ENCODE assay signal across 8 mouse cellular contexts in genomic region chr7:68223356-68223808, GRCm38 (mm10). TPM values are rescaled to one million over a fixed set of nuclear protein-coding genes. Genes with fewer than 3 reads are reported as not detected.
A peak's percentile ranks its signal among the peaks of the same experiment; 100 is the strongest.
DNase-seq lines count a peak whose midpoint lies in the region; ATAC-seq and TF ChIP-seq lines count a peak whose summit lies in the region.

No protein-coding gene starts in this region.

- H3K27me3 ChIP-seq in embryonic facial prominence, embryonic 10.5 days (replicated peaks; ENCODE audit: low read depth, poor library complexity, severe bottlenecking) = no peaks in the 10 kb centered on the region
- H3K27me3 ChIP-seq in stomach, postnatal 0 days (ENCODE audit: control insufficient read depth, insufficient read depth, low read length) = no peaks in the 10 kb centered on the region

- H3K4me2 ChIP-seq in stomach, postnatal 0 days (replicated peaks; ENCODE audit: low read depth) = no peak overlapping the region

- peaks cover 94% of the 10 kb centered on the region for H3K36me3 ChIP-seq in embryonic facial prominence, embryonic 10.5 days (replicated peaks)
- H3K36me3 ChIP-seq in stomach, postnatal 0 days (ENCODE audit: control insufficient read depth, insufficient read depth, low read length) = peaks cover 23% of the 10 kb centered on the region

- no peak overlapping the region for H3K9ac ChIP-seq in stomach, postnatal 0 days (ENCODE audit: low read length)

- peak; percentile 77; the same call in 1 of the 2 replicates for ATAC-seq in stomach, postnatal 0 days (ENCODE audit: low FRiP score, low TSS enrichment)

- no peaks in the 10 kb centered on the region for H3K9me3 ChIP-seq in embryonic facial prominence, embryonic 10.5 days
- H3K9me3 ChIP-seq in stomach, postnatal 0 days (ENCODE audit: control insufficient read depth, low read length) = no peaks in the 10 kb centered on the region

- intact Hi-C loops in heart, postnatal 10 days (cut with DNase I) = loop anchor here (5.0 kb wide), 2 partner anchors 39 to 64 kb away; partner anchors contain the start of gene Pgpep1l

- DNase-seq in adrenal gland, adult 2 months = peak; percentile 52
- DNase-seq in adrenal gland, postnatal 4 days (ENCODE audit: low spot score in 2 of 2) = no peak
- peak; percentile 70 for DNase-seq in embryonic facial prominence, embryonic 10.5 days (ENCODE audit: low spot score)
- DNase-seq in heart, postnatal 10 days = peak; percentile 50 to 55
- peak; percentile 72 to 84 for DNase-seq in kidney, postnatal 4 days
- no peak for DNase-seq in stomach, postnatal 0 days (ENCODE audit: low spot score)
- DNase-seq in cerebellum, adult 9-10 months = no peak
- no peak for DNase-seq in frontal cortex, postnatal 14 days (ENCODE audit: low spot score in 2 of 2)

- H3K27ac ChIP-seq in embryonic facial prominence, embryonic 10.5 days (replicated peaks) = peak overlapping the region; percentile 76
- peak overlapping the region; percentile 85 for H3K27ac ChIP-seq in stomach, postnatal 0 days (replicated peaks)

- TF ChIP-seq EP300 in stomach, postnatal 0 days (optimal IDR thresholded peaks at IDR 0.05) = no peak

- H3K4me1 ChIP-seq in embryonic facial prominence, embryonic 10.5 days = peaks cover 42% of the 10 kb centered on the region
- H3K4me1 ChIP-seq in stomach, postnatal 0 days (replicated peaks; ENCODE audit: control insufficient read depth, insufficient read depth) = no peaks in the 10 kb centered on the region

- 49% methylated on average over 13 of the region's 13 CpGs for WGBS in embryonic facial prominence, embryonic 10.5 days
- 40% methylated on average over 13 of the region's 13 CpGs for WGBS in stomach, postnatal 0 days

- TF ChIP-seq CTCF in stomach, postnatal 0 days (IDR thresholded peaks at IDR 0.05; ENCODE audit: low read depth) = no peak

- H3K4me3 ChIP-seq in embryonic facial prominence, embryonic 10.5 days = no peak overlapping the region
- H3K4me3 ChIP-seq in stomach, postnatal 0 days (ENCODE audit: low read depth, low read length) = no peak overlapping the region

RNA-seq across cellular contexts. Expression of gene Pgpep1l, which starts 40.7 kb away (rescaled TPM):
- total RNA-seq in adrenal gland, adult 2 months (2021) = not detected
- polyA plus RNA-seq in adrenal gland, adult 2 months (2012; rRNA removed) = not detected in 2 replicates
- total RNA-seq in adrenal gland, postnatal 4 days (2021) = under 1 TPM in 1 of 2 experiments, not detected in 1; 0.65 TPM
- not detected in 2 replicates for polyA plus RNA-seq in embryonic facial prominence, embryonic 10.5 days (2016; fragmentation: Nextera tagmentation; extraction: Ambion mirVana)
- total RNA-seq in heart, postnatal 10 days (2021) = not detected
- polyA plus RNA-seq in stomach, postnatal 0 days (2015; fragmentation: Nextera tagmentation; extraction: Ambion mirVana) = not detected in 2 replicates

RNA-seq across cellular contexts. Expression of gene Fam169b, which starts 50.3 kb away (rescaled TPM):
- total RNA-seq in adrenal gland, adult 2 months (2021) = not detected
- polyA plus RNA-seq in adrenal gland, adult 2 months (2012; rRNA removed) = 0.04 and 0.07 TPM in 2 replicates
- 1 to 10 TPM in 1 of 2 experiments, under 1 TPM in 1; 0.22 to 1.1 TPM for total RNA-seq in adrenal gland, postnatal 4 days (2021)
- 1.1 and 1.4 TPM in 2 replicates for polyA plus RNA-seq in embryonic facial prominence, embryonic 10.5 days (2016; fragmentation: Nextera tagmentation; extraction: Ambion mirVana)
- total RNA-seq in heart, postnatal 10 days (2021) = under 1 TPM; 0.17 to 0.55 TPM
- 0.22 and 0.24 TPM in 2 replicates for polyA plus RNA-seq in stomach, postnatal 0 days (2015; fragmentation: Nextera tagmentation; extraction: Ambion mirVana)

Comparison
In these comparisons a context has a peak if more than half of its experiments do, and no peak if none do; other contexts are left out.
1. DNase-seq: peak in adrenal gland, adult 2 months (single experiment), embryonic facial prominence, embryonic 10.5 days (single experiment), heart, postnatal 10 days (2 of 2) and kidney, postnatal 4 days (2 of 2); none in adrenal gland, postnatal 4 days (0 of 2), stomach, postnatal 0 days (single experiment), cerebellum, adult 9-10 months (single experiment) and frontal cortex, postnatal 14 days (0 of 2).